Mouse (Mus musculus) CH12.LX (cell line): ENCODE results near the gene Samd11. TPM values are rescaled to one million over a fixed set of nuclear protein-coding genes. Genes with fewer than 3 reads are reported as not detected.

ENCODE experiments used
- DNase-seq: peaks from one replicate; pipeline ENCODE4 v3.0.0-alpha.2; 2013; ENCODE audit errors: extremely low read depth
- H3K27ac ChIP-seq: 2 replicates; pipeline ENCODE4 v1.5.1; 2012; ENCODE audit warnings: low read depth, mild to moderate bottlenecking, control low read depth, moderate library complexity; ENCODE audit not compliant: insufficient read depth
- H3K27me3 ChIP-seq: replicated peaks from 2 replicates; pipeline ENCODE3; 2012; ENCODE audit warnings: inconsistent platforms
- H3K36me3 ChIP-seq, 2 experiments: replicated peaks in 1 of 2; 2 replicates each; pipeline versions ENCODE3 to v1.6.1; 2012; ENCODE audit warnings: inconsistent platforms in 1 of 2, low read length in 1 of 2, mild to moderate bottlenecking in 1 of 2, mixed read lengths in 1 of 2, moderate library complexity in 1 of 2; ENCODE audit not compliant: control insufficient read depth in 1 of 2, insufficient read depth in 1 of 2
- H3K4me1 ChIP-seq, 2 experiments: 2 replicates each; pipeline ENCODE4 v1.6.1; 2012; ENCODE audit warnings: inconsistent platforms in 1 of 2, moderate library complexity in 1 of 2; ENCODE audit not compliant: insufficient read depth in 2 of 2, control insufficient read depth in 1 of 2
- H3K4me2 ChIP-seq: 2 replicates; pipeline ENCODE4 v1.6.1; 2012; ENCODE audit warnings: low read depth, mild to moderate bottlenecking, control low read depth; ENCODE audit not compliant: poor library complexity, insufficient read depth, severe bottlenecking
- H3K4me3 ChIP-seq, 3 experiments: fragments of 150-350 bp in 1 of 3; sonication (generic) in 1 of 3; replicated peaks in 1 of 3; 2 replicates each; pipeline versions ENCODE3 to v1.5.1; 2011 to 2012; ENCODE audit warnings: low read depth in 2 of 3, low read length in 2 of 3, mild to moderate bottlenecking in 2 of 3, moderate library complexity in 2 of 3, control low read depth in 1 of 3, improper control_type of control experiment in 1 of 3, inconsistent platforms in 1 of 3, mixed read lengths in 1 of 3; ENCODE audit not compliant: poor library complexity in 1 of 3
- H3K79me2 ChIP-seq: replicated peaks from 2 replicates; pipeline ENCODE4 v1.6.1; 2012; ENCODE audit warnings: mild to moderate bottlenecking, moderate library complexity; ENCODE audit not compliant: control insufficient read depth, poor library complexity, insufficient read depth, severe bottlenecking; ENCODE audit errors: extremely low read depth
- H3K9ac ChIP-seq: 2 replicates; pipeline ENCODE4 v1.6.1; 2012; ENCODE audit warnings: low read depth, mild to moderate bottlenecking, control low read depth, moderate library complexity; ENCODE audit not compliant: insufficient read depth
- H3K9me3 ChIP-seq: replicated peaks from 2 replicates; pipeline ENCODE3; 2012; ENCODE audit warnings: low read length, inconsistent platforms, mixed read lengths
- BHLHE40 ChIP-seq: IDR thresholded peaks from 2 replicates; pipeline ENCODE4 v1.6.1; 2011; ENCODE audit warnings: mild to moderate bottlenecking, low read depth, low read length, improper control_type of control experiment
- CHD1 ChIP-seq: IDR thresholded peaks from 2 replicates; pipeline ENCODE4 v1.6.1; 2012; ENCODE audit warnings: low read depth, low read length, improper control_type of control experiment, inconsistent platforms
- ELF1 ChIP-seq: IDR thresholded peaks from 2 replicates; pipeline ENCODE4 v1.6.1; 2014; ENCODE audit warnings: low read depth, mild to moderate bottlenecking, inconsistent platforms, low read length, improper control_type of control experiment
- EP300 ChIP-seq: IDR thresholded peaks from 2 replicates; pipeline ENCODE4 v1.6.1; 2011; ENCODE audit warnings: low read length, improper control_type of control experiment
- IRF4 ChIP-seq: IDR thresholded peaks from 2 replicates; pipeline ENCODE4 v1.6.1; 2014; ENCODE audit warnings: low read depth, mild to moderate bottlenecking, inconsistent platforms, low read length, improper control_type of control experiment
- JUN ChIP-seq: IDR thresholded peaks from 2 replicates; pipeline ENCODE4 v1.6.1; 2011; ENCODE audit warnings: low read depth, mild to moderate bottlenecking, low read length, improper control_type of control experiment, moderate library complexity; ENCODE audit not compliant: insufficient read depth
- KAT2A ChIP-seq: IDR thresholded peaks from 2 replicates; pipeline ENCODE4 v1.6.1; 2012; ENCODE audit warnings: low read length, improper control_type of control experiment, inconsistent platforms; ENCODE audit not compliant: insufficient replicate concordance
- MAFK ChIP-seq: IDR thresholded peaks from 2 replicates; pipeline ENCODE4 v1.6.1; 2011; ENCODE audit warnings: low read length, improper control_type of control experiment; ENCODE audit not compliant: insufficient replicate concordance
- MAX ChIP-seq: IDR thresholded peaks from 2 replicates; pipeline ENCODE4 v1.6.1; 2011; ENCODE audit warnings: low read length, improper control_type of control experiment
- MEF2A ChIP-seq: IDR thresholded peaks from 2 replicates; pipeline ENCODE4 v1.6.1; 2014; ENCODE audit warnings: low read depth, mild to moderate bottlenecking, inconsistent platforms, low read length, improper control_type of control experiment, borderline replicate concordance
- NELFE ChIP-seq: IDR thresholded peaks from 2 replicates; pipeline ENCODE4 v1.6.1; 2011; ENCODE audit warnings: low read depth, low read length, improper control_type of control experiment
- NRF1 ChIP-seq: IDR thresholded peaks from 2 replicates; pipeline ENCODE4 v1.6.1; 2014; ENCODE audit warnings: low read depth, mild to moderate bottlenecking, inconsistent platforms, low read length, improper control_type of control experiment, moderate library complexity
- SIN3A ChIP-seq: IDR thresholded peaks from 2 replicates; pipeline ENCODE4 v1.6.1; 2012; ENCODE audit warnings: low read length, improper control_type of control experiment, inconsistent platforms
- TCF12 ChIP-seq: IDR thresholded peaks from 2 replicates; pipeline ENCODE4 v1.6.1; 2014; ENCODE audit warnings: low read depth, mild to moderate bottlenecking, inconsistent platforms, low read length, improper control_type of control experiment
- UBTF ChIP-seq: IDR thresholded peaks from 2 replicates; pipeline ENCODE4 v1.6.1; 2012; ENCODE audit warnings: low read depth, mild to moderate bottlenecking, inconsistent platforms, low read length, improper control_type of control experiment, moderate library complexity
- USF2 ChIP-seq: conservative IDR thresholded peaks from 2 replicates; pipeline ENCODE4 v1.6.1; 2011; ENCODE audit warnings: low read depth, low read length, improper control_type of control experiment
- ZC3H11A ChIP-seq: IDR thresholded peaks from 2 replicates; pipeline ENCODE4 v1.6.1; 2012; ENCODE audit warnings: low read depth, mild to moderate bottlenecking, inconsistent platforms, low read length, improper control_type of control experiment
- ZKSCAN1 ChIP-seq: IDR thresholded peaks from 2 replicates; pipeline ENCODE4 v1.6.1; 2012; ENCODE audit warnings: low read depth, inconsistent platforms, low read length, improper control_type of control experiment, borderline replicate concordance
- ZMIZ1 ChIP-seq: IDR thresholded peaks from 2 replicates; pipeline ENCODE4 v1.6.1; 2012; ENCODE audit warnings: low read depth, mild to moderate bottlenecking, inconsistent platforms, low read length, improper control_type of control experiment
- ZNF384 ChIP-seq: IDR thresholded peaks from 2 replicates; pipeline ENCODE4 v1.6.1; 2012; ENCODE audit warnings: low read depth, low read length, improper control_type of control experiment, inconsistent platforms
- dilution Hi-C: fragments of 300-500 bp; cut with MboI; formaldehyde crosslinking; loops from 2 replicates; pipeline ENCODE4 v1.14.3; 2020; ENCODE audit warnings: low sequenced_read_pairs; ENCODE audit not compliant: extremely low pct_unique_long_range_greater_than_20kb, extremely low pct_ligation_motif_present
- in situ Hi-C: fragments of 300-500 bp; cut with MboI; formaldehyde crosslinking; loops from 3 replicates; pipeline ENCODE4 v1.14.3; 2019; ENCODE audit warnings: low sequenced_read_pairs, low pct_ligation_motif_present, low pct_unique_long_range_greater_than_20kb, mixed read lengths
- polyA plus RNA-seq: library from polyadenylated mRNA; unstranded; fragments of >175 nt; gene quantifications from 2 replicates; pipeline ENCODE4 v1.2.1, GENCODE M21; 2012; ENCODE audit warnings: low read depth; ENCODE audit not compliant: insufficient read length
- total RNA-seq, 2 experiments: library from RNA; depleted of rRNA; stranded (reverse); fragments of 300-350 nt in 1 of 2; fragments of >200 nt in 1 of 2; gene quantifications; 2 replicates each; pipeline ENCODE4 v1.2.3; 2012 to 2014

Samd11 gene
- total and polyA plus RNA-seq, 3 experiments: 0.47 to 3.5 TPM; not detected in 1

DNA sequence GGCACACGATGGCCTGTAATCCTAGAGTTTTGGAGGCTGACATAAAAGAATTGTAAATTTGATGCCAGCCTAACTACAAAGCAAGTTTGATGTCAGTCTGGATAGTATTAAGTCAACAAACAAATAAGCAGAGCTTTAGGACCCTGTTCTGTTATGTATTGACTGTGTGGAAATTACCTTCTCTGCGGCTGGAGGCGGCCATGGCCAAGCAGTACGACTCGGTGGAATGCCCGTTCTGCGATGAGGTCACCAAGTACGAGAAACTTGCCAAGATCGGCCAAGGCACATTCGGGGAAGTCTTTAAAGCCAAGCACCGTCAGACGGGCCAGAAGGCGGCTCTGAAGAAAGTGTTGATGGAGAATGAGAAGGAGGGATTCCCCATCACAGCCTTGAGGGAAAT lies 42.3 kb downstream of the Samd11 start:
- in situ Hi-C loops (no loop called here), dilution Hi-C loops (no loop called here)
- no peak for DNase-seq
- Histone ChIP-seq H3K4me2 (no peak overlapping the region), H3K9ac (no peak overlapping the region), H3K9me3 (no peaks in the 10 kb centered on the region), H3K27me3 (no peaks in the 10 kb centered on the region), H3K4me3 (no peak overlapping the region), H3K36me3 (no peaks in the 10 kb centered on the region), H3K79me2 (no peaks in the 10 kb centered on the region), H3K4me1 (peaks cover 13 to 15% of the 10 kb centered on the region in 2 experiments)
- TF ChIP-seq SIN3A: no peak
- TF ChIP-seq IRF4: peak; percentile 71; the same call in 1 of the 2 replicates
- no peak for TF ChIP-seq ZNF384
- no peak for TF ChIP-seq NELFE
- TF ChIP-seq, all 38 proteins: peak for 1
- H3K27ac ChIP-seq: no peak overlapping the region

- no peak for DNase-seq
- H3K4me1 ChIP-seq: peaks cover 0 to 7% of the 10 kb centered on the region in 2 experiments; a peak in 3 of 4 replicates
- dilution Hi-C loops (no loop called here), in situ Hi-C loops (no loop called here)
- H3K27ac ChIP-seq: no peak overlapping the region
- no peaks in the 10 kb centered on the region for H3K79me2 ChIP-seq
- H3K27me3 ChIP-seq: peaks cover 3% of the 10 kb centered on the region
- no peaks in the 10 kb centered on the region for H3K36me3 ChIP-seq
- H3K4me2 ChIP-seq: no peak overlapping the region
- H3K9me3 ChIP-seq: no peaks in the 10 kb centered on the region
- H3K9ac ChIP-seq: no peak overlapping the region
- TF ChIP-seq ZMIZ1: no peak
- TF ChIP-seq IRF4: no peak
- TF ChIP-seq USF2: no peak
- no peak for TF ChIP-seq CHD1
- no peak for TF ChIP-seq EP300
- TF ChIP-seq ZC3H11A: no peak
- TF ChIP-seq JUN: no peak
- TF ChIP-seq ZKSCAN1: no peak
- no peak for TF ChIP-seq UBTF
- TF ChIP-seq MEF2A: no peak
- no peak for TF ChIP-seq MAX
- TF ChIP-seq ELF1: no peak
- no peak for TF ChIP-seq TCF12
- TF ChIP-seq NRF1: no peak
- no peak for TF ChIP-seq BHLHE40
- no peak for TF ChIP-seq KAT2A
- no peak for TF ChIP-seq MAFK
- no peak overlapping the region for H3K4me3 ChIP-seq
Observed at GRCm38 (mm10) chr4:156209963-156210635, 45.4 kb downstream of the Samd11 start.
